ENCODE assay signal across 17 mouse cellular contexts in genomic region chr3:9441566-9442540, GRCm38 (mm10).
DNase-seq lines count a peak whose midpoint lies in the region; ATAC-seq and TF ChIP-seq lines count a peak whose summit lies in the region.
"Had no signal": no experiment of that assay in that cellular context is flagged by ENCODE, and none has a peak within 500 bp of the region (broad histone marks: within the 10 kb centered on the region; RNA-seq: fewer than 3 reads in every experiment).

No protein-coding gene starts in this region.

- no peak overlapping the region for H3K9ac ChIP-seq in midbrain, embryonic 11.5 days (ENCODE audit: low read length)
- H3K9ac ChIP-seq in midbrain, embryonic 13.5 days (replicated peaks), result no peak overlapping the region
- no peak overlapping the region for H3K9ac ChIP-seq in heart, postnatal 0 days (replicated peaks; ENCODE audit: low read depth, low read length)
- H3K9ac ChIP-seq: hindbrain, embryonic 13.5 days; liver, postnatal 0 days had no signal

- H3K4me1 ChIP-seq in midbrain, embryonic 11.5 days (ENCODE audit: control insufficient read depth, insufficient read depth, low read length), result no peaks in the 10 kb centered on the region
- no peaks in the 10 kb centered on the region for H3K4me1 ChIP-seq in midbrain, embryonic 13.5 days (replicated peaks)
- peaks cover 39% of the 10 kb centered on the region for H3K4me1 ChIP-seq in heart, postnatal 0 days (ENCODE audit: control insufficient read depth, insufficient read depth)
- H3K4me1 ChIP-seq: hindbrain, embryonic 13.5 days; midbrain, embryonic 10.5 days had no signal

- H3K4me2 ChIP-seq in midbrain, embryonic 11.5 days, result no peak overlapping the region
- no peak overlapping the region for H3K4me2 ChIP-seq in midbrain, embryonic 13.5 days (replicated peaks)
- H3K4me2 ChIP-seq in heart, postnatal 0 days (ENCODE audit: low read depth, low read length), result no peak overlapping the region
- H3K4me2 ChIP-seq: hindbrain, embryonic 13.5 days had no signal

- H3K27ac ChIP-seq in midbrain, embryonic 11.5 days (ENCODE audit: low read depth, low read length), result no peak overlapping the region
- H3K27ac ChIP-seq in midbrain, embryonic 13.5 days, result no peak overlapping the region
- peak overlapping the region; percentile 93 for H3K27ac ChIP-seq in heart, postnatal 0 days (ENCODE audit: low read depth)
- H3K27ac ChIP-seq: hindbrain, embryonic 13.5 days; midbrain, embryonic 10.5 days had no signal

- TF ChIP-seq CTCF in heart, postnatal 0 days (IDR thresholded peaks at IDR 0.05; ENCODE audit: low read depth), result no peak

- no peak overlapping the region for H3K4me3 ChIP-seq in midbrain, embryonic 11.5 days (ENCODE audit: low read depth, low read length)
- H3K4me3 ChIP-seq in midbrain, embryonic 13.5 days (replicated peaks), result no peak overlapping the region
- no peak overlapping the region for H3K4me3 ChIP-seq in heart, postnatal 0 days (ENCODE audit: low read depth, low read length)
- H3K4me3 ChIP-seq: hindbrain, embryonic 13.5 days; midbrain, embryonic 10.5 days; myocyte had no signal

- no peak for TF ChIP-seq EP300 in heart, postnatal 0 days (IDR thresholded peaks at IDR 0.05; ENCODE audit: low read depth)

- WGBS in midbrain, embryonic 11.5 days, result 92% methylated on average over 27 of the region's 27 CpGs
- WGBS in midbrain, embryonic 13.5 days, result 87% methylated on average over 27 of the region's 27 CpGs
- WGBS in heart, postnatal 0 days, result 33% methylated on average over 27 of the region's 27 CpGs

- no peaks in the 10 kb centered on the region for H3K27me3 ChIP-seq in midbrain, embryonic 11.5 days (ENCODE audit: control insufficient read depth, insufficient read depth, low read length)
- H3K27me3 ChIP-seq in midbrain, embryonic 13.5 days, result no peaks in the 10 kb centered on the region
- H3K27me3 ChIP-seq in heart, postnatal 0 days (ENCODE audit: control insufficient read depth, insufficient read depth, low read length), result no peaks in the 10 kb centered on the region
- H3K27me3 ChIP-seq: hindbrain, embryonic 13.5 days had no signal

- no peak for ATAC-seq in midbrain, embryonic 11.5 days (ENCODE audit: low FRiP score)
- no peak for ATAC-seq in midbrain, embryonic 13.5 days
- ATAC-seq in heart, postnatal 0 days (ENCODE audit: insufficient read depth, low read depth), result peak; percentile 55
- ATAC-seq: intestine, postnatal 0 days; liver, postnatal 0 days had no signal

- DNase-seq in frontal cortex, adult 2 months (ENCODE audit: extremely low spot score in 1 of 2, low spot score in 1 of 2), result peak; percentile 33 to 52
- DNase-seq in frontal cortex, postnatal 14 days (ENCODE audit: low spot score in 2 of 2), result no peak
- DNase-seq in midbrain, embryonic 11.5 days (ENCODE audit: low spot score, missing footprints), result peak; percentile 77
- peak; percentile 69 for DNase-seq in heart, postnatal 0 days (ENCODE audit: low spot score)
- DNase-seq in telencephalon, adult 2 months (ENCODE audit: low read depth, low spot score), result peak; percentile 68
- DNase-seq in adrenal gland, postnatal 10 days, result no peak
- no peak for DNase-seq in embryo, embryonic 9.5 days (ENCODE audit: extremely low spot score)
- DNase-seq: adrenal gland, postnatal 36 days; cerebellum, postnatal 14 days; kidney, postnatal 36 days; thymus, adult 18-20 months had no signal

- no peaks in the 10 kb centered on the region for H3K9me3 ChIP-seq in midbrain, embryonic 11.5 days (ENCODE audit: control insufficient read depth, low read length)
- no peaks in the 10 kb centered on the region for H3K9me3 ChIP-seq in midbrain, embryonic 13.5 days
- H3K9me3 ChIP-seq in heart, postnatal 0 days (replicated peaks; ENCODE audit: control insufficient read depth, low read length), result no peaks in the 10 kb centered on the region
- H3K9me3 ChIP-seq: hindbrain, embryonic 13.5 days; midbrain, embryonic 10.5 days had no signal

- peaks cover 2% of the 10 kb centered on the region; the same call in 1 of the 2 replicates for H3K36me3 ChIP-seq in midbrain, embryonic 11.5 days (ENCODE audit: control insufficient read depth, insufficient read depth, low read length)
- H3K36me3 ChIP-seq in midbrain, embryonic 13.5 days, result peaks cover 35% of the 10 kb centered on the region
- peaks cover 20% of the 10 kb centered on the region for H3K36me3 ChIP-seq in heart, postnatal 0 days (replicated peaks; ENCODE audit: control insufficient read depth, insufficient read depth, low read length)

Comparison
In these comparisons a context has a peak if more than half of its experiments do, and no peak if none do; other contexts are left out.
1. DNase-seq: peak in frontal cortex, adult 2 months (2 of 2), midbrain, embryonic 11.5 days (single experiment), heart, postnatal 0 days (single experiment) and telencephalon, adult 2 months (single experiment); none in frontal cortex, postnatal 14 days (0 of 2), adrenal gland, postnatal 10 days (single experiment) and embryo, embryonic 9.5 days (single experiment).